Mouse (Mus musculus) neutrophil, adult 65 days (primary cell): ENCODE results near the gene Gjb5. TPM values are rescaled to one million over a fixed set of nuclear protein-coding genes. Genes with fewer than 3 reads are reported as not detected.

Experiments used
- total RNA-seq: library from RNA; stranded (reverse); gene quantifications from 2 replicates; pipeline ENCODE4 v1.2.4, GENCODE M21; 2023

Gene Gjb5
- total RNA-seq, result not detected in 2 replicates

DNA sequence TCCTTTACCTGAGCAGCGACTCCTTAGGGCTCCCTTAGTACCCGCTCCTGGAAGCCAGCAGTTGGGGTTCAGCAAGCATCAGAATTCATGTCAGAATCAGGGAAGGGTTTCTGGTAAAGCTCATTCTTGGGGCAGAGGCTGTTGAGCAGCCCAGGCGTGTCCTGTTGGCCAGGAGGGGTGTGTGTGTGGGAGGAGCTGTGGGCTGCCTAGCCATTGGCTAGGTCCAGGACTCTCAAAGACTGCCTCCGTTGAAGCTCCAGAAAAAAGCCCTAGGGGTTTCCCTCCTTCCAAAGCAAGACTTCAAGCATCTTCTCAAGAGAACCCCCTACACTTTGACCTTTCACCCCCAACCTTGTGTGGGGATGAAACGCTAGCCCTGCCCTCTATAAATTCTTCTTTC is at the start of gene Gjb5:
Gjb5 (minus strand) TSS at position 164 of the 400 bp plus-strand sequence.

DNA sequence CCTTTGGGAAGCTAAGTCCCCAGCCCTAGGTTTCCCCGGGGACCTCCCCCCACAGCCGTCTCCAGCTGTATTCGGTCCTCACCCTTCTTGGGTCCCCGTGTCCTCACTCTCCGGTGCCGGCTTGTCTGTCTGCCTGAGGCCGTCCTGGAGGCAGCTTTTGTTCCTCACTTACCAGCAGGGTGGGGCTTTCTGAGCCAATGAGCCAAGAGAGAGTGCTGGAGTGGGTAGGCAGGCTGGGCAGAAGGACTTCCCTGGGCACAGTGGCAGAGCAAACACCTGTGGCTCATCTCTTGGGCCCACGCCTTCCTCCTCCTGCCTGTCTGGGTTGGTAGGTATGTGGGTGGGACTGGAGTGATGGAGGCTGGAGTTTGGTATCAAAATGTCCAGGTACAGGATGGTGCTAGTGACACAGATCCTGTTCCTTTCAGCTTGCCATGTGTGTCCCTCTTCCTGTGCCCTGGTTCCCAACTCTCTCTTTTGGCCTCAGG is 4.0 kb downstream of the Gjb5 start, which contains the start of gene Gjb4:
Gjb4 (minus strand) TSS at position 131 of the 488 bp plus-strand sequence.

DNA sequence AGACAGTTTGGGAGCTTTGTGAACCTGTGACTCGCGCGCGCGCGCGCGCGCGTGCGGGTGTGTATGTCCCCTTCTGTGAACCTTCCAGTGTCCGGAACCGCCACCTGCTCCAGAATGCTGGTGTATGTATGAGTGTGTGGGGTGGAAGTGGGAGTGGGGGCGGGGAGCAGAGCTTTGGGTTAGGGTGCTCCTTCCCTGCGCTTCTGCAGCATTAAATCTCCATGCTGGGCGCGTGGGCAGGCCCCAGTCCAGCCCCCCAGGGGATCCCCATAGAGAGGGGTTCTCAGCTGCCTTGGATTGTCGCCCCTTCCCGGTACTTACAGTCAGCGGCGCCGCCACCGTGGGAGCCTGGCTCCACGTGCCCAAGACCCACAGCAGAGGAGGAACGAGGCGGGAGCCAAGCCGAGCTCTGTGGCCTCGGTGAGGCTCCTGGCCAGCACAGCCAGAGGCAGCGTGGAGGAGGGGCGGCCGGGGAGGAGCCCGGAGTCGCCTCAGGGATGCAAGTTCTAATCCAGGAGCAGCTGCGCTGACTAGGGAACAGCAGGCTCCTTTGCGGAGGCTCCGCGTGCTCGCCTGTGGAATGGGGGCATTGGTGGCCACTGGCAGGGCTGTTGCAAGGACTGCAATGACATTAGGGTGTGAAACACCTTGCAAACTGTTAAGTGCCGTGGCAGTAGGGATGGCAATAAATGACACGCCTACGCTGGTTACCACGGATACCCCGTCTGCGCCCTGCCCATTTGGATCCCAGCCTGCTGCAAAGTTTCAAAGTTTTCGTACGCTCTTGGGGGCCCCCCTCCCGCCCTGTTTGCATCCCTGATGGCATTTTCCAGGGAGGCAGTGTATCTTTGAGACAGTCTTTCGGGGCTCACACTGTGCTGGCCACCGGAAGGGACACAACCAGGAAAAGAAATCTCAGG is 27.5 kb downstream of the Gjb5 start, which contains the start of gene Gjb3:
Gjb3 (minus strand) TSS at position 664 of the 920 bp plus-strand sequence.

DNA sequence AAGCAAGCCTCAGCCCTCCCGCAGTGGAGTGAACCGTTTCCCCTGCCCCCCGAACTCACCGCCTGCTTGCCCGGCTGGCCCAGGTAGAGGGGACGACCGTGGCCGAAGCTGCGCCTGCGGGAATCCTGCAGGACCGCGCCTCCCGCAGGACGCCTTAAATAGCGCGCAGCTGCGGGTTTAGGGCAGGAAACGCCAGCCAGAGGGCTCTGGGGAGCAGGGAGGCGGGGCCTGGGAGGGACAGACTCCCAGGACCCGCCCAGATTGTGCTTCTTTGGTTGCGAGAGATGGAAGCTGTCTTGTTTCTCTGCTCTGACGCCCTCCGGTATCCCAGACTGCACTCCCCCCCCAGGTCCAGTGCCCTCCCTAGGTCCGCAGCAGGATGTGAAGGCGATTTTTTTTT is 44.1 kb downstream of the Gjb5 start, which contains the start of gene Gja4:
Gja4 (minus strand) TSS at position 179 of the 400 bp plus-strand sequence.

Other genes with a start within 250 kb of the Gjb5 start
- gene Tmem35b, start 234.5 kb downstream of the Gjb5 start, total RNA-seq, result 4.8 and 5.6 TPM in 2 replicates
- gene Dlgap3, start 189.0 kb downstream of the Gjb5 start, total RNA-seq, result not detected in 2 replicates
- gene Smim12, start 114.4 kb downstream of the Gjb5 start, total RNA-seq, result 20.0 and 22.5 TPM in 2 replicates
- not detected in 2 replicates for gene Gja4, start 44.1 kb downstream of the Gjb5 start, total RNA-seq
- 1.3 and 1.8 TPM in 2 replicates for gene Gjb3, start 27.3 kb downstream of the Gjb5 start, total RNA-seq
- not detected in 2 replicates for gene Gjb4, start 4.1 kb downstream of the Gjb5 start, total RNA-seq